Mouse (Mus musculus): Measurements from ENCODE around the gene Snapc5. TPM values are rescaled to one million over a fixed set of nuclear protein-coding genes. Genes with fewer than 3 reads are reported as not detected.

Snapc5 gene
- polyA plus RNA-seq, 1 experiment, result 1.3 TPM

- TF ChIP-seq GATA1 (IDR thresholded peaks at IDR 0.05; ENCODE audit: low read length), result no peak
These were observed 49.9 kb downstream of the Snapc5 start for GRCm38 (mm10) chr9:64228972-64229371.

DNA sequence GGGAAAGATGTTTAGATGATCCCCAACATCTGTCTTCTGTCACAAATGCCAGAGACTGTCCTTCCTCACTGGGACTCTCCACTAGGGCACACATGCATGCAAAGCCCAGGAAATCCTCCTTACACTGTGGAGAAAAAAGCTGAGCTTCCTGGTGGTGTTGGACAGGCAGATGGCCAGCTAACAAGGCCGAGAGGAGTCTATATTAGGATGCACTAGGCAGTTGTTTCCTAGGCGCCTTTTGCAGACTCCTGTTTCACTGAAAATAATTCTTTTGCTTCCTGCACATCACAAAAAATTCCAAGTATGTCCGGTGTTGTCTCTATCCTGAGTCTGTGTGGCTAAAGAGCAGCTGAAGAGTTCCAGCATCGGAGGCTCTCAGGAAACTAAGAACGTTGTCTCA lies 52.1 kb downstream of the Snapc5 start:
- no peak for TF ChIP-seq GATA1 (IDR thresholded peaks at IDR 0.05; ENCODE audit: low read length)

DNA sequence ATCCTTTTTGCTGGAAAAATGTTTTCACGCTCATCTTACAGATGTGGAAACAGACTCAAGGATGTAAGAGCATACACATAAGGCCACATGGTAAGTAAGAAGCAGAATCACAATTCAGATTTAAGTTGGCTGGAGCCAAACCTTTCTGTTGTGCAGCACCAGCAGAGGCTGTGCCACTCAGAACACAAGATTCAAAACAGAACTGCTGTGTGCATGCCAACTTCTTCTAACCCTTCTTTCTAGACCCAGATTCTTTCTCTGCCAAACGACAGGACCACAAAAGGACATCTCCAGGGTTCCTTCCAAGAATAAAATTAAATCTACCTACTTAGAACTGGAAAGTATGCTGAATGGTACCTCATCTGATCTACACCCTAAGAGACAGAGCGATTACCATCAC lies 52.6 kb downstream of the Snapc5 start:
- no peak for TF ChIP-seq GATA1 (IDR thresholded peaks at IDR 0.05; ENCODE audit: low read length)

DNA sequence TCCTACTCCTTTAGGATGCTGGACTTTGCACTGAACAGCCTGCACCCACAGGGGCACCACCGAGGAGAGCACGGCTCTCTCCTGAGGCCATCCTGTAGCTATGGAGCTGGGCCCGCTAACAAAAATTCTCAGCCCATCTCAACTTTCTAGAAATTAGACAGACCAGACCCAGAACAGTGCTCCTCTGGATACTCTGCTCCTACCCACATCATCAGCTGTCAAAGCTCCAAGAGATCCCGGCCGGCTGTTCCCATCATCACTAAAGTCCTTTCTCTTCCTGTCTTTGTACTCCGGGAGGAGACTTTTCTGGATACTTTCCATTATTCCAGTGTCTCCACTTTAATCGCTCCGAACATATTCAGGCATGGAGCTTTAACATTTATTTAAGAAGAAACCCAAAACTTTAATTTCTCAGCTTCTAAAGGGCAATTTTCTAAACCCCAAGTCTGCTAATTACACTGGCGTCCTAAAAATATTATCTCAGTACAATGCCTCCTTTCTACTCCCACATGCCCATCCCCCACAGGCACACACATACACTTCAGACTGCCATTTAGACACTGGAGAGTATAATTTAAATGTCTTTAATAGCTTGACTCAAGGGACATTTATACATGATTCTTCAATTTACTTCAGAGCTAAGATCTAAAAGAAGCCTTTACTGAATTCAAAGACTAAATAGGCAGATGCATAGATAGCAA lies 53.3 kb downstream of the Snapc5 start:
- no peak for TF ChIP-seq GATA1 (IDR thresholded peaks at IDR 0.05; ENCODE audit: low read length)

Other genes with a start within 250 kb of the Snapc5 start
- 11.2 and 14.2 TPM in 2 replicates for gene Smad6, start 157.2 kb upstream of the Snapc5 start, polyA plus RNA-seq (2012)
- gene Lctl, start 62.1 kb upstream of the Snapc5 start, polyA plus RNA-seq (2012), result not detected in 2 replicates
- gene Zwilch, start 6.2 kb upstream of the Snapc5 start, polyA plus RNA-seq (2012), result 4.4 and 15.6 TPM in 2 replicates
- gene Rpl4, start 5.9 kb upstream of the Snapc5 start, polyA plus RNA-seq (2012), result 204 and 240 TPM in 2 replicates
- not detected in 2 replicates for gene Uchl4, start 55.9 kb downstream of the Snapc5 start, polyA plus RNA-seq (2012)
- 25.3 and 31.1 TPM in 2 replicates for gene Map2k1, start 74.4 kb downstream of the Snapc5 start, polyA plus RNA-seq (2012)
- 1.6 and 3.3 TPM in 2 replicates for gene Tipin, start 102.3 kb downstream of the Snapc5 start, polyA plus RNA-seq (2012)
- gene Dis3l, start 162.0 kb downstream of the Snapc5 start, polyA plus RNA-seq (2012), result 4.8 and 4.9 TPM in 2 replicates
- 0.12 and 0.18 TPM in 2 replicates for gene Megf11, start 206.4 kb downstream of the Snapc5 start, polyA plus RNA-seq (2012)